ENCODE assay signal across 8 mouse cellular contexts in genomic region chr8:84634849-84635304, GRCm38 (mm10). TPM values are rescaled to one million over a fixed set of nuclear protein-coding genes. Genes with fewer than 3 reads are reported as not detected.
DNase-seq lines count a peak whose midpoint lies in the region; ATAC-seq and TF ChIP-seq lines count a peak whose summit lies in the region.

No protein-coding gene starts in this region.

- no peak for TF ChIP-seq CTCF in intestine, postnatal 0 days (IDR thresholded peaks at IDR 0.05; ENCODE audit: low read depth)

- no peaks in the 10 kb centered on the region for H3K27me3 ChIP-seq in intestine, embryonic 16.5 days (replicated peaks; ENCODE audit: control insufficient read depth, insufficient read depth, low read length)
- no peaks in the 10 kb centered on the region for H3K27me3 ChIP-seq in intestine, postnatal 0 days (replicated peaks; ENCODE audit: control insufficient read depth, insufficient read depth, low read length)
- no peaks in the 10 kb centered on the region for H3K27me3 ChIP-seq in embryonic facial prominence, embryonic 13.5 days
- H3K27me3 ChIP-seq in heart, embryonic 13.5 days (replicated peaks) = no peaks in the 10 kb centered on the region; the same call in 1 of the 2 replicates
- H3K27me3 ChIP-seq in midbrain, embryonic 13.5 days = no peaks in the 10 kb centered on the region

- DNase-seq in adrenal gland, adult 2 months = peak; percentile 87
- DNase-seq in spleen, adult 18-20 months = no peak

- H3K27ac ChIP-seq in intestine, embryonic 16.5 days (ENCODE audit: low read length) = no peak overlapping the region
- no peak overlapping the region; the same call in 1 of the 2 replicates for H3K27ac ChIP-seq in intestine, postnatal 0 days (ENCODE audit: low read depth, low read length)
- H3K27ac ChIP-seq in embryonic facial prominence, embryonic 13.5 days = peak overlapping the region; percentile 45; the same call in 1 of the 2 replicates
- H3K27ac ChIP-seq in heart, embryonic 13.5 days (replicated peaks) = no peak overlapping the region
- peak overlapping the region; percentile 92 for H3K27ac ChIP-seq in midbrain, embryonic 13.5 days

- H3K36me3 ChIP-seq in intestine, embryonic 16.5 days (ENCODE audit: control insufficient read depth, insufficient read depth, low read length) = no peaks in the 10 kb centered on the region
- no peaks in the 10 kb centered on the region for H3K36me3 ChIP-seq in intestine, postnatal 0 days (ENCODE audit: control insufficient read depth, insufficient read depth)
- H3K36me3 ChIP-seq in embryonic facial prominence, embryonic 13.5 days = no peaks in the 10 kb centered on the region
- no peaks in the 10 kb centered on the region for H3K36me3 ChIP-seq in heart, embryonic 13.5 days
- H3K36me3 ChIP-seq in midbrain, embryonic 13.5 days = peaks cover 26% of the 10 kb centered on the region

- no peaks in the 10 kb centered on the region for H3K9me3 ChIP-seq in intestine, embryonic 16.5 days (ENCODE audit: control insufficient read depth, low read length)
- no peaks in the 10 kb centered on the region for H3K9me3 ChIP-seq in intestine, postnatal 0 days (ENCODE audit: control insufficient read depth)
- no peaks in the 10 kb centered on the region for H3K9me3 ChIP-seq in embryonic facial prominence, embryonic 13.5 days
- H3K9me3 ChIP-seq in heart, embryonic 13.5 days = peaks cover 3% of the 10 kb centered on the region; the same call in 1 of the 2 replicates
- no peaks in the 10 kb centered on the region for H3K9me3 ChIP-seq in midbrain, embryonic 13.5 days

- H3K4me1 ChIP-seq in intestine, embryonic 16.5 days (ENCODE audit: control insufficient read depth, insufficient read depth, low read length) = peaks cover 17% of the 10 kb centered on the region
- H3K4me1 ChIP-seq in intestine, postnatal 0 days (replicated peaks; ENCODE audit: control insufficient read depth, insufficient read depth, low read length) = no peaks in the 10 kb centered on the region
- H3K4me1 ChIP-seq in embryonic facial prominence, embryonic 13.5 days = peaks cover 34% of the 10 kb centered on the region
- H3K4me1 ChIP-seq in heart, embryonic 13.5 days = peaks cover 36% of the 10 kb centered on the region
- peaks cover 39% of the 10 kb centered on the region for H3K4me1 ChIP-seq in midbrain, embryonic 13.5 days (replicated peaks)

- H3K4me2 ChIP-seq in intestine, embryonic 16.5 days (ENCODE audit: low read depth, low read length) = no peak overlapping the region
- no peak overlapping the region; the same call in 1 of the 2 replicates for H3K4me2 ChIP-seq in intestine, postnatal 0 days (replicated peaks; ENCODE audit: low read depth)
- no peak overlapping the region for H3K4me2 ChIP-seq in embryonic facial prominence, embryonic 13.5 days
- H3K4me2 ChIP-seq in heart, embryonic 13.5 days = no peak overlapping the region
- H3K4me2 ChIP-seq in midbrain, embryonic 13.5 days (replicated peaks) = peak overlapping the region; percentile 20

- 56% methylated on average over 9 of the region's 9 CpGs for WGBS in intestine, embryonic 16.5 days
- WGBS in intestine, postnatal 0 days = 64% methylated on average over 9 of the region's 9 CpGs
- WGBS in embryonic facial prominence, embryonic 13.5 days = 43% methylated on average over 8 of the region's 9 CpGs
- 46% methylated on average over 9 of the region's 9 CpGs for WGBS in heart, embryonic 13.5 days
- WGBS in midbrain, embryonic 13.5 days = 21% methylated on average over 9 of the region's 9 CpGs

- ATAC-seq in intestine, embryonic 16.5 days = no peak
- ATAC-seq in intestine, postnatal 0 days = no peak
- ATAC-seq in embryonic facial prominence, embryonic 13.5 days (ENCODE audit: insufficient number of reproducible peaks, insufficient read depth, low FRiP score, low TSS enrichment, low read depth) = no peak
- no peak for ATAC-seq in heart, embryonic 13.5 days (ENCODE audit: extremely low read depth, insufficient number of reproducible peaks, low FRiP score, low TSS enrichment)
- ATAC-seq in midbrain, embryonic 13.5 days = peak; percentile 14; the same call in 1 of the 2 replicates
- no peak for ATAC-seq in CD4-positive, CD25-positive, alpha-beta regulatory T cell, adult 4 months

- no peak overlapping the region for H3K4me3 ChIP-seq in intestine, embryonic 16.5 days (ENCODE audit: low read length)
- H3K4me3 ChIP-seq in intestine, postnatal 0 days (ENCODE audit: low read depth, low read length) = no peak overlapping the region
- no peak overlapping the region for H3K4me3 ChIP-seq in embryonic facial prominence, embryonic 13.5 days
- H3K4me3 ChIP-seq in heart, embryonic 13.5 days = no peak overlapping the region
- H3K4me3 ChIP-seq in midbrain, embryonic 13.5 days (replicated peaks) = no peak overlapping the region

- H3K9ac ChIP-seq in intestine, embryonic 16.5 days (ENCODE audit: low read depth, low read length) = 0 out of 2 replicates have a peak overlapping the region, but pooled peaks have one; percentile 21
- no peak overlapping the region for H3K9ac ChIP-seq in intestine, postnatal 0 days (ENCODE audit: low read depth, low read length)
- peak overlapping the region; percentile 0; the same call in 1 of the 2 replicates for H3K9ac ChIP-seq in embryonic facial prominence, embryonic 13.5 days
- H3K9ac ChIP-seq in heart, embryonic 13.5 days = peak overlapping the region; percentile 62
- peak overlapping the region; percentile 61 for H3K9ac ChIP-seq in midbrain, embryonic 13.5 days (replicated peaks)

RNA-seq across cellular contexts. Expression of gene Ier2, which starts 27.8 kb away (rescaled TPM):
- polyA plus RNA-seq in intestine, embryonic 16.5 days (2015; fragmentation: Nextera tagmentation; extraction: Ambion mirVana) = 77.7 and 78.7 TPM in 2 replicates
- polyA plus RNA-seq in intestine, postnatal 0 days (2015; fragmentation: Nextera tagmentation; extraction: Ambion mirVana) = 77.3 and 79.4 TPM in 2 replicates
- total RNA-seq in adrenal gland, adult 2 months (2021) = 10 to 100 TPM; 24.9 to 34.8 TPM
- polyA plus RNA-seq in adrenal gland, adult 2 months (2012; rRNA removed) = 13.7 and 27.0 TPM in 2 replicates
- 64.3 and 67.6 TPM in 2 replicates for polyA plus RNA-seq in embryonic facial prominence, embryonic 13.5 days (2015; fragmentation: Nextera tagmentation; extraction: Ambion mirVana)
- 43.0 and 44.8 TPM in 2 replicates for polyA plus RNA-seq in heart, embryonic 13.5 days (2015; fragmentation: Nextera tagmentation; extraction: Ambion mirVana)
- 20.0 and 26.3 TPM in 2 replicates for polyA plus RNA-seq in midbrain, embryonic 13.5 days (2015; fragmentation: Nextera tagmentation; extraction: Ambion mirVana)
- 10 to 100 TPM; 39.5 to 42.6 TPM for polyA plus RNA-seq in CD4-positive, CD25-positive, alpha-beta regulatory T cell, adult 4 months (2017; shearing (Covaris generic))

RNA-seq across cellular contexts. Expression of gene Trmt1, which starts 51.2 kb away (rescaled TPM):
- 60.0 and 67.1 TPM in 2 replicates for polyA plus RNA-seq in intestine, embryonic 16.5 days (2015; fragmentation: Nextera tagmentation; extraction: Ambion mirVana)
- polyA plus RNA-seq in intestine, postnatal 0 days (2015; fragmentation: Nextera tagmentation; extraction: Ambion mirVana) = 22.3 and 23.7 TPM in 2 replicates
- 10 to 100 TPM; 57.0 to 68.5 TPM for total RNA-seq in adrenal gland, adult 2 months (2021)
- 150 and 160 TPM in 2 replicates for polyA plus RNA-seq in adrenal gland, adult 2 months (2012; rRNA removed)
- 71.3 and 78.6 TPM in 2 replicates for polyA plus RNA-seq in embryonic facial prominence, embryonic 13.5 days (2015; fragmentation: Nextera tagmentation; extraction: Ambion mirVana)
- polyA plus RNA-seq in heart, embryonic 13.5 days (2015; fragmentation: Nextera tagmentation; extraction: Ambion mirVana) = 47.6 and 51.6 TPM in 2 replicates
- 50.1 and 55.7 TPM in 2 replicates for polyA plus RNA-seq in midbrain, embryonic 13.5 days (2015; fragmentation: Nextera tagmentation; extraction: Ambion mirVana)
- 10 to 100 TPM; 45.0 to 60.3 TPM for polyA plus RNA-seq in CD4-positive, CD25-positive, alpha-beta regulatory T cell, adult 4 months (2017; shearing (Covaris generic))

RNA-seq across cellular contexts. Expression of gene Nacc1, which starts 52.8 kb away (rescaled TPM):
- polyA plus RNA-seq in intestine, embryonic 16.5 days (2015; fragmentation: Nextera tagmentation; extraction: Ambion mirVana) = 11.0 and 14.8 TPM in 2 replicates
- polyA plus RNA-seq in intestine, postnatal 0 days (2015; fragmentation: Nextera tagmentation; extraction: Ambion mirVana) = 9.3 and 9.8 TPM in 2 replicates
- 10 to 100 TPM; 78.4 to 80.7 TPM for total RNA-seq in adrenal gland, adult 2 months (2021)
- polyA plus RNA-seq in adrenal gland, adult 2 months (2012; rRNA removed) = 98.7 and 120 TPM in 2 replicates
- 16.3 and 16.6 TPM in 2 replicates for polyA plus RNA-seq in embryonic facial prominence, embryonic 13.5 days (2015; fragmentation: Nextera tagmentation; extraction: Ambion mirVana)
- polyA plus RNA-seq in heart, embryonic 13.5 days (2015; fragmentation: Nextera tagmentation; extraction: Ambion mirVana) = 15.1 and 15.7 TPM in 2 replicates
- 16.8 and 17.3 TPM in 2 replicates for polyA plus RNA-seq in midbrain, embryonic 13.5 days (2015; fragmentation: Nextera tagmentation; extraction: Ambion mirVana)
- polyA plus RNA-seq in CD4-positive, CD25-positive, alpha-beta regulatory T cell, adult 4 months (2017; shearing (Covaris generic)) = 1 to 10 TPM; 8.1 to 9.1 TPM

Comparison
In these comparisons a context has a peak if more than half of its experiments do, and no peak if none do; other contexts are left out.
1. H3K27ac ChIP-seq: peak in embryonic facial prominence, embryonic 13.5 days (single experiment) and midbrain, embryonic 13.5 days (single experiment); none in intestine, embryonic 16.5 days (single experiment), intestine, postnatal 0 days (single experiment) and heart, embryonic 13.5 days (single experiment).